Mouse (Mus musculus) hindbrain, embryonic 14.5 days (tissue): ENCODE measurements around the gene Ripor2. TPM values are rescaled to one million over a fixed set of nuclear protein-coding genes. Genes with fewer than 3 reads are reported as not detected.

Source experiments
- ATAC-seq: fragments of 200-750 bp; cut with Nextera tagmentation; 2 replicates; pipeline ENCODE4 v1.8.0; 2017; ENCODE audit warnings: moderate number of reproducible peaks, mild to moderate bottlenecking, moderate TSS enrichment, moderate library complexity; ENCODE audit not compliant: low FRiP score
- DNase-seq: peaks from one replicate; pipeline ENCODE4 v3.0.0-alpha.2; 2015; ENCODE audit warnings: low spot score
- H3K27ac ChIP-seq: fragments of 300-500 bp; sonication (generic); 2 replicates; pipeline ENCODE4 v1.5.1; 2014; ENCODE audit warnings: mild to moderate bottlenecking, moderate library complexity
- H3K27me3 ChIP-seq: fragments of 300-500 bp; sonication (generic); 2 replicates; pipeline ENCODE4 v1.6.1; 2014; ENCODE audit warnings: mild to moderate bottlenecking, low read length, mixed read lengths; ENCODE audit not compliant: control insufficient read depth, insufficient read depth
- H3K36me3 ChIP-seq: fragments of 300-500 bp; sonication (generic); replicated peaks from 2 replicates; pipeline ENCODE4 v1.6.1; 2014; ENCODE audit not compliant: control insufficient read depth, insufficient read depth
- H3K4me1 ChIP-seq: fragments of 300-500 bp; sonication (generic); replicated peaks from 2 replicates; pipeline ENCODE4 v1.6.1; 2014; ENCODE audit warnings: antibody characterized with exemption, low read length, mixed read lengths; ENCODE audit not compliant: control insufficient read depth, insufficient read depth
- H3K4me2 ChIP-seq: fragments of 300-500 bp; sonication (generic); replicated peaks from 2 replicates; pipeline ENCODE4 v1.6.1; 2014; ENCODE audit warnings: mild to moderate bottlenecking, moderate library complexity
- H3K4me3 ChIP-seq: fragments of 300-500 bp; sonication (generic); replicated peaks from 2 replicates; pipeline ENCODE4 v1.5.1; 2014; ENCODE audit warnings: mild to moderate bottlenecking, low read length
- H3K9ac ChIP-seq: fragments of 300-500 bp; sonication (generic); 2 replicates; pipeline ENCODE4 v1.6.1; 2014
- H3K9me3 ChIP-seq: fragments of 300-500 bp; sonication (generic); 2 replicates; pipeline ENCODE4 v1.6.1; 2016; ENCODE audit warnings: low read length; ENCODE audit not compliant: control insufficient read depth
- WGBS: fragments of 180-500 bp; shearing (Covaris S2); extraction: QIAGEN DNeasy Blood & Tissue Kit; methylation state at CpG from one replicate; pipeline ENCODE4 v1.1.7; 2014; 5-methylcytosine and 5-hydroxymethylcytosine counted together
- polyA plus RNA-seq: library from polyadenylated mRNA; unstranded; fragments of >200 nt; fragmentation: Nextera tagmentation; extraction: Ambion mirVana; gene quantifications from 2 replicates; pipeline ENCODE4 v1.2.1, GENCODE M21; 2014

The Ripor2 gene
- polyA plus RNA-seq, 1 experiment from 2014 or later: 25.9 TPM

DNA sequence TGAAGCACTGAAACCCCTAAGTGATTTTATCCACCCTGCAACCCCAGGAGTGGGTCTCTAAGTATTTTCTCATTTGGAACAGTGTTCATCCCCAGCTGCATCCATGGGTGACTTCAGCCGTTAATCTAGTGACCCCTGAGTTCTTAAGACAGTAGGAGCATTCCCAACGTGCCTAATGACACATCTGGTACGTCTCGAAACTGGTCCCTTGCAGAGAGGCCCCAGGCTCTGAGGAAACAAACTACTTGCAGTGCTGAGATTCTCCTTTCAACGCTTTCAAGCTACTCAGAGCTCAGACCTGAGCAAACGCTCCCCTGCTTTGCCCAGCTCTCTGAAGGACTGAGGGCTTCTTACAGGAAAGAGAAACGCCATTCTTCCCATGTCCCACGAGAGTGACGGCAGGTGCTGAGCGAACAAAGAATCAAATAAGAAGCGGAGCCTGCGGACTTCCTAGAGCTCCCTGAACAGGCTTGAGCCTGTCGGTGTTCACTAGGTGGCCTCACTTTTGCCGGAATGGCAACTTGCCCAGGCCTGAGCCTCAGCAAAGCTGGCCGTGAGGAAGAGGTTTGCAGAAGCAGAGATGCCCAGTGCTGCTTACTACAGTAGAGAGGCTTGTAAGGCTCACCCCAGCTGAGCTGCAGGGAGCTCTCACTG is 97.2 kb downstream of the Ripor2 start:
- no peak overlapping the region for H3K4me2 ChIP-seq
- ATAC-seq: peak; percentile 24; the same call in 1 of the 2 replicates
- 33% methylated on average over 15 of the region's 15 CpGs for WGBS
- DNase-seq: no peak
- H3K4me3 ChIP-seq: no peak overlapping the region
- no peaks in the 10 kb centered on the region for H3K9me3 ChIP-seq
- H3K36me3 ChIP-seq: peaks cover 54% of the 10 kb centered on the region
- H3K9ac ChIP-seq: no peak overlapping the region
- H3K27me3 ChIP-seq: no peaks in the 10 kb centered on the region
- no peak overlapping the region; the same call in 1 of the 2 replicates for H3K27ac ChIP-seq
- H3K4me1 ChIP-seq: no peaks in the 10 kb centered on the region

DNA sequence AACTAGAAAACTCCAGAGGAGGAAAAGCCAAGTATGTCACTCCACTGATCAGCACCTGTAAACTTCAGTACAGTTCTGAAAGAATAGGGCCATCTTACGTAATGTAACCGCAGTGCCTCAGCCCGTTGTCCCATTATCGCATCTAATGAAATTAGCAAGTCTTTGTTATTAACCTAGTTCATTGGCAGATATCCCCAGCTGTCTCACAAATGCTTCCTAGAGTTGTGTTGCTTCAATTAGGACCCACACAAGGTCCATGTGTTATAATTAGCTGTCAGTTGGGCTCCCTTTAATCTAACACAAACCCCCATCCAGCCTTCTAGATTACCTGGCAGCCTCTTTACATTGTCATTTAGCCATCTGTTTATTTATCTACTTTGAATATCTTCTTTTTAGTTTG is 99.0 kb downstream of the Ripor2 start:
- DNase-seq: no peak
- H3K4me2 ChIP-seq: no peak overlapping the region
- no peaks in the 10 kb centered on the region for H3K27me3 ChIP-seq
- no peaks in the 10 kb centered on the region for H3K4me1 ChIP-seq
- no peak overlapping the region for H3K4me3 ChIP-seq
- H3K9me3 ChIP-seq: no peaks in the 10 kb centered on the region
- peaks cover 45% of the 10 kb centered on the region for H3K36me3 ChIP-seq
- 85% methylated on average over 4 of the region's 4 CpGs for WGBS
- no peak overlapping the region for H3K27ac ChIP-seq
- no peak for ATAC-seq
- H3K9ac ChIP-seq: no peak overlapping the region

DNA sequence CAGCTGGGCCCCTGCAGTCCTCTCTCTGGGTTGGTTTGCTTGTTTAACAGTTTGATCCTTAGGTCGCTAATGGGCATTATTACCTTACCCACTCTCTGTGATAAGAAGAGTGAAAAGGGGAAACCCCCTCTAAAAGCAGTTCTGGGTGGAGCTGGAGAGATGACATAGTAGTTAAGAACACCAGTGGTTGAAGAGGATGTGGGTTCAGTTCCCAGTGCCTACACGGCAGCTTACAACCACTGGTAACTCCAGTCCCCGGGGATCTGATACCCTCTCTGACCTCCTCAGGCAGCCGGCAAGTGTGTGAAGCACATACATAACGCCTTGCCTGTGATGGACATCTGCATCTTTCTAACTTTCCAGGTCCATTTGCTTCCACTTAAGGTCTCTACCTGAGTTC is 100.4 kb downstream of the Ripor2 start:
- H3K27me3 ChIP-seq: no peaks in the 10 kb centered on the region
- DNase-seq: no peak
- H3K27ac ChIP-seq: no peak overlapping the region

DNA sequence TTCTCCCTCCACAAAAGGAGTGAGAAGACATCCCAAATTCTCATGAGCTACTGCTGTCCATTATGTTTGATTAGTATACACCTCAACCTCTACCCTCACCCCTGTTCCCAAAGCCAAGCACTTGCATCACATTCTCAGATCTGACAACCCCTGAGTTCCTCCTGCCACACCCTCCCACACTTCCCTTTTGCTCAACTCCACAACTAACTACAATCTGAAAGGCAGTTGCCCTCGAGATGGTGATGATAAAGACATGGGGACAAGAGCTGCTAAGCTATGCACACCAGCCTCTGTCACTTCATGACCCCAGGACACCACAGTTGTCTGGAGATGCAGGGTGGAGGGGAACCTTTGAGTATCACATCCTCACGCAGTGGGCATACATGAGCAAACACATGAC is 102.5 kb downstream of the Ripor2 start:
- H3K27me3 ChIP-seq: no peaks in the 10 kb centered on the region
- DNase-seq (no peak), ATAC-seq (no peak)
- H3K4me1 ChIP-seq: peaks cover 6% of the 10 kb centered on the region; the same call in 1 of the 2 replicates
- H3K4me2 ChIP-seq: no peak overlapping the region
- no peaks in the 10 kb centered on the region for H3K9me3 ChIP-seq
- H3K4me3 ChIP-seq: no peak overlapping the region
- H3K36me3 ChIP-seq: peaks cover 24% of the 10 kb centered on the region
- H3K27ac ChIP-seq: no peak overlapping the region
- 84% methylated on average over 2 of the region's 2 CpGs for WGBS
- H3K9ac ChIP-seq: no peak overlapping the region

More for the DNA sequence above, 100.4 kb downstream of the Ripor2 start:
- 83% methylated on average over 5 of the region's 5 CpGs for WGBS
- Histone ChIP-seq H3K4me3 (no peak overlapping the region), H3K36me3 (peaks cover 35% of the 10 kb centered on the region), H3K9ac (no peak overlapping the region), H3K9me3 (no peaks in the 10 kb centered on the region), H3K4me2 (no peak overlapping the region), H3K4me1 (peaks cover 6% of the 10 kb centered on the region; the same call in 1 of the 2 replicates)
- ATAC-seq: no peak

DNA sequence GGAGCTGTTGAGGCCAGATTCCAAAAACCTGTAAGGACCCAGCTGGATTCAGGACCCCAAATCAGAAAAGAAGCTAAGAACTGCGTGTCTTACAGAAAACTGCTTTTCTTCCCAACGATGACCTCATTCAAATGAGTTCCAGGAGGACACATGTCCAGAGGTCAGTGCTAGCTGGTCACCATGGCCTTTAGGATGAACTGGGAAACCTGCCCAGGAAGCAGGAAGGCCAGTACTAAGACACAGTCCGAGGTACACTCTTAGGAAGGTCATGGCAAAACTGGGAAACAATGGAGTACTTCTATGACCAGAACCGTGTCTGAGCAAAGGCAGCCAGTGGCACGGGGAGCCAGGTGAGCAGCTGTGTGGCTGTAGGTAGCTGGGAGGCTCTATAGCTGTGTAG is 103.9 kb downstream of the Ripor2 start:
- WGBS: 81% methylated on average over 5 of the region's 5 CpGs
- Histone ChIP-seq H3K36me3 (peaks cover 10% of the 10 kb centered on the region), H3K4me2 (no peak overlapping the region), H3K4me3 (no peak overlapping the region), H3K27ac (peak overlapping the region; percentile 82; the same call in 1 of the 2 replicates), H3K9ac (no peak overlapping the region), H3K9me3 (no peaks in the 10 kb centered on the region), H3K27me3 (no peaks in the 10 kb centered on the region), H3K4me1 (peaks cover 6% of the 10 kb centered on the region; the same call in 1 of the 2 replicates)
- ATAC-seq (no peak), DNase-seq (no peak)

DNA sequence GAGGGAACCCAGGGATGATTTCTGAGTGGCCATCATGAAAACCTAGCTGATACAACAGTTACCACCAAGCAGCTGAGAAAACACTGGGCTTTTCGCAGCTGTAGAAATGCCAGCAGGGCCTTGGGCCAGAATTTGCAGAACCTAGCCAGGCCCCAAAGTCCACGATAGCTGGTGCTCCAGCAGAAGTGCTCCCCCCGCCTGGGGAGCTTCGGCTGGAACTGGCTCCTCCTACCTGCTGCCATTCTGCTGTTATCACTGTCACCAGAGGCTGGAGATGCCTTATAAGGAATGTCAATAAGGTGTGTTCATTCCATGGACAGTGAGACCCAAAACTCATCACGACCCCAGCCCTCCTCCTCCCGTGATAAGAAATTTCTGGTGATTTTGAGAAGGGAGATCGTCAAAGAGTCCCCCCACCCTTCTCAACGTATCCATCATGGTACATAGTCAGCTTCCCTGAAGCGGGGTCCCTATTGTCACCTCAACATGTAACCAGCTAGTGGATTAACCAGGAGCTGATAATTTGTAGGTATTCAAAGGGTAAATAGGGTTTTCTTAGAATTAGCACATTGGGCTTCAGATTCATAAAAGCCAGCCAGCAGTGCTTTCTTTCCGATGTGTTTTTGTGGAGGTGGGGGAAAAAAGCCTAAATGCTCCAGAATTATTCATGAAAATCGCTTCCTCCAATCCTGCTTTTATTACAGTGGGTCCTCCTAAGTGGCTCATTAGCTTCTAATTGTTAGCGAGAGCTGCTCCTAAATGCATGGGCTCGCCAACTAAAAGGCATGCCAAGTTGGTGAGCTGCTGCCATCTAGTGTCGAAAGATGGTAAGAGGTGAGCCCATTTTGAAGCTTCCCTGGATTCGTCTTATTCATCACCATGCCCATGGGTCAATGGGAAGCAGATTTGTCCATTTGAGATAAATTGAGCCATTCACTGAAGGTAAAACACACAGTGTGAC is 105.0 kb downstream of the Ripor2 start:
- peak; percentile 99 for DNase-seq
- Histone ChIP-seq H3K4me3 (no peak overlapping the region), H3K4me2 (peak overlapping the region; percentile 28), H3K27me3 (no peaks in the 10 kb centered on the region), H3K9ac (peak overlapping the region; percentile 2), H3K36me3 (peaks cover 6% of the 10 kb centered on the region; the same call in 1 of the 2 replicates), H3K4me1 (peaks cover 6% of the 10 kb centered on the region; the same call in 1 of the 2 replicates), H3K9me3 (no peaks in the 10 kb centered on the region), H3K27ac (peak overlapping the region; percentile 82)
- 30% methylated on average over 15 of the region's 15 CpGs for WGBS
- ATAC-seq: peak; percentile 89

DNA sequence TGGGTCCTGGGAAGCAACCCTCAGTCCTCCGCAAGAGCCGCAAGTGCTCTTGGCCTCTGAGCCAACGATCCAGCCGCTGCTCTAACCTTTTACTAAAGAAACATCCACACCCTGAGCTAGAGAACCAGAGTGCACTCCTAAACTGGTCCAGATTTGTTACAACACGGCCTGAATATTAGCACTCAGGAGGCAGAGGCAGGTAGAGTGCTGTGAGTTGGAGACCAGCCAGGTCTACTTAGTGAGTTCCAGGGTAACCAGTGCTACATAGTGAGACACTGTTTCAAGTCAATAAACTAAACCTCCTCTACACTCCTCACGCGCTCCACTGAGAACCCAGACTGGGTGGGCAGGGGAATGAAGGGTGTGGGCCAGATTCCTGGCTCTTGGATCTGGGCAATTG is 111.3 kb downstream of the Ripor2 start:
- no peak overlapping the region for H3K9ac ChIP-seq
- no peak overlapping the region for H3K27ac ChIP-seq
- ATAC-seq: no peak
- no peak overlapping the region for H3K4me2 ChIP-seq
- no peak overlapping the region for H3K4me3 ChIP-seq
- peaks cover 38% of the 10 kb centered on the region for H3K36me3 ChIP-seq
- H3K4me1 ChIP-seq: no peaks in the 10 kb centered on the region
- DNase-seq: no peak
- 85% methylated on average over 7 of the region's 7 CpGs for WGBS
- H3K27me3 ChIP-seq: no peaks in the 10 kb centered on the region
- no peaks in the 10 kb centered on the region for H3K9me3 ChIP-seq

DNA sequence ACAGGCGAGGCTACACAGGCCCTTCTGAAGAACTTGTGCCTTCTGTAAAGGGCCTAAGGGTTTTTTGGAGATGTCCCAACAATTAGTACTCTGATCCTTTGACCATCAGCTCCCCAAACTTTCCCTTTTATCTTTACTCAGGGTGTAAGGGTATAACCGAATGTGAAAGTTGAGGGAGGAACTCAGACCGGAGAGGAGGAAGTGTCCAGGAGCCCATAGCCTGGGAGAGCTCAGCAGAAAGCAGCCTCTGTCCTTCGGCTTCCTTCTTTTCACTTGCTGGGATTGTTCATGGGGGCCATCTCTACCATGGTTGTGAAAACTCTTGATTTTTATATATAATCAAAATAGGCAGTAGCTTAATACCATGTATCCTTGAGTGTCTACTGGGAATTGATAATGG is 116.8 kb downstream of the Ripor2 start:
- ATAC-seq: no peak

DNA sequence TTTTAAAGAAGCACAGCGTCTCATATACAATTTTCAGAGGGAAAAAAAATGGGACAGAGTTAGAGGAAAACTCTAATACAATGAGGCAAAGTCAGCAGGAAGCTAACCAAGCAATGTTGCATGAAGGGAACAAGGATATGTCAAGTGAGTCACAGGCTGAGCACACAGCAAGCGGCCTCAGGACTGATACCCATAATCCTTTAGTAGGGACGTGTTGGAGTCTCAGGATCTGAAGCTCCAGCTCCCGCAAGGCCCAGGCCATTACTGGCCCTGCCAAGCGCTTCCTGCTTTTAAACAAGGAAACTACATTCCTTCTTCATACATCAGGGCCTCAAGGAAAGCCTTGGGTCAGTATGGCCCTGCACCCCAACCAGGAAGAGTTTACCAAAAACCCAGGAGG is 120.1 kb downstream of the Ripor2 start:
- no peak for DNase-seq
- no peak for ATAC-seq
- Histone ChIP-seq H3K4me2 (no peak overlapping the region), H3K36me3 (peaks cover 45% of the 10 kb centered on the region), H3K4me3 (no peak overlapping the region), H3K4me1 (no peaks in the 10 kb centered on the region), H3K9ac (no peak overlapping the region), H3K27ac (no peak overlapping the region), H3K27me3 (no peaks in the 10 kb centered on the region), H3K9me3 (no peaks in the 10 kb centered on the region)
- WGBS: 84% methylated on average over 5 of the region's 5 CpGs

More for the DNA sequence above, 116.8 kb downstream of the Ripor2 start:
- Histone ChIP-seq H3K9me3 (no peaks in the 10 kb centered on the region), H3K4me3 (no peak overlapping the region), H3K4me2 (no peak overlapping the region), H3K4me1 (no peaks in the 10 kb centered on the region), H3K9ac (no peak overlapping the region), H3K27me3 (no peaks in the 10 kb centered on the region), H3K36me3 (peaks cover 69% of the 10 kb centered on the region), H3K27ac (no peak overlapping the region)
- DNase-seq: no peak
- WGBS: 90% methylated on average over 4 of the region's 4 CpGs
